Mouse (Mus musculus) hindbrain, postnatal 0 days (tissue): ENCODE results near the gene Celf2. TPM values are rescaled to one million over a fixed set of nuclear protein-coding genes. Genes with fewer than 3 reads are reported as not detected.

Source experiments
- ATAC-seq: fragments of 200-750 bp; cut with Nextera tagmentation; 2 replicates; pipeline ENCODE4 v1.8.0; 2017; ENCODE audit warnings: mild to moderate bottlenecking, moderate TSS enrichment, moderate library complexity
- DNase-seq: peaks from one replicate; pipeline ENCODE4 v3.0.0-alpha.2; 2015; ENCODE audit warnings: low spot score
- H3K27ac ChIP-seq: fragments of 300-500 bp; sonication (generic); 2 replicates; pipeline ENCODE4 v1.5.1; 2014; ENCODE audit warnings: mild to moderate bottlenecking
- H3K27me3 ChIP-seq: fragments of 300-500 bp; sonication (generic); 2 replicates; pipeline ENCODE4 v1.6.1; 2014; ENCODE audit warnings: low read length, mixed read lengths; ENCODE audit not compliant: insufficient read depth
- H3K36me3 ChIP-seq: fragments of 300-500 bp; sonication (generic); 2 replicates; pipeline ENCODE4 v1.6.1; 2014; ENCODE audit warnings: low read length, mixed read lengths; ENCODE audit not compliant: insufficient read depth
- H3K4me1 ChIP-seq: fragments of 300-500 bp; sonication (generic); 2 replicates; pipeline ENCODE4 v1.6.1; 2014; ENCODE audit warnings: antibody characterized with exemption, low read length, mixed read lengths; ENCODE audit not compliant: insufficient read depth
- H3K4me2 ChIP-seq: fragments of 300-500 bp; sonication (generic); 2 replicates; pipeline ENCODE4 v1.6.1; 2014; ENCODE audit warnings: low read depth, mild to moderate bottlenecking, low read length, moderate library complexity, mixed read lengths
- H3K4me3 ChIP-seq: fragments of 300-500 bp; sonication (generic); 2 replicates; pipeline ENCODE4 v1.5.1; 2014; ENCODE audit warnings: low read length
- H3K9ac ChIP-seq: fragments of 300-500 bp; sonication (generic); replicated peaks from 2 replicates; pipeline ENCODE4 v1.6.1; 2014; ENCODE audit warnings: mild to moderate bottlenecking, low read length, moderate library complexity, mixed read lengths
- H3K9me3 ChIP-seq: fragments of 300-500 bp; sonication (generic); 2 replicates; pipeline ENCODE4 v1.6.1; 2016; ENCODE audit warnings: low read length, mixed read lengths
- CTCF ChIP-seq: IDR thresholded peaks from 2 replicates; pipeline ENCODE4 v1.5.1; 2016; ENCODE audit warnings: antibody characterized with exemption, control low read depth, low read depth
- WGBS: fragments of 180-500 bp; shearing (Covaris S2); extraction: QIAGEN DNeasy Blood & Tissue Kit; methylation state at CpG from one replicate; pipeline ENCODE4 v1.1.7; 2014; 5-methylcytosine and 5-hydroxymethylcytosine counted together
- polyA plus RNA-seq: library from polyadenylated mRNA; unstranded; fragments of >200 nt; fragmentation: Nextera tagmentation; extraction: Ambion mirVana; gene quantifications from 2 replicates; pipeline ENCODE4 v1.2.1, GENCODE M21; 2015
- total RNA-seq: library from RNA; depleted of rRNA; stranded (reverse); fragments of >200 nt; gene quantifications from 2 replicates; pipeline ENCODE4 v1.2.3, GENCODE M21; 2014

The Celf2 gene
- total and polyA plus RNA-seq, 2 experiments from 2014 or later, result 110 to 160 TPM

GRCm38 (mm10) chr2:7319760-7320159 is 189.6 kb downstream of the Celf2 start:
- no peaks in the 10 kb centered on the region for H3K9me3 ChIP-seq
- ATAC-seq (no peak), DNase-seq (no peak)
- H3K27ac ChIP-seq, result no peak overlapping the region
- H3K4me2 ChIP-seq, result no peak overlapping the region
- H3K4me1 ChIP-seq, result no peaks in the 10 kb centered on the region
- H3K4me3 ChIP-seq, result no peak overlapping the region
- no peaks in the 10 kb centered on the region for H3K36me3 ChIP-seq
- no peak overlapping the region for H3K9ac ChIP-seq
- WGBS, result 41% methylated on average over 3 of the region's 3 CpGs
- no peaks in the 10 kb centered on the region for H3K27me3 ChIP-seq
- no peak for TF ChIP-seq CTCF

DNA sequence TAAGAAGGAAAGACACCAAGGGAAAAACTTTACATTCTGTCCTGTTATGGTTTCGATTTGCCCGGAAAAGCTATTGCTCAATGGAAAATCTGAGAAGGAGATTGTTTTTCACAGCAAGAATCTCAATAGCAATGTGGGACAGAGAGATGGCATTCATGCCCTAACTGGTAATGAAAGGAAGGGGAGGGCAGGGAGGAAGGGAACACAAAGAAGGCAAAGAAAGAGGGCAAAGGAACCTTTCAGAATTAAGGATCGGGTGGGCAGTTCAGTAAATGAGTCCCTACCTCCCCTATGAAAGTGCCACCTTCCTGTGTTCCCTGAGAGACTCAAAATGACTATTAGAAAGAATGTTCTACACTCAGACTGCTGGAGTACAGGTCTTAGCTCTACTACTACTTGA is 197.6 kb downstream of the Celf2 start:
- Histone ChIP-seq H3K9ac (no peak overlapping the region), H3K4me3 (no peak overlapping the region), H3K4me1 (peaks cover 10% of the 10 kb centered on the region; the same call in 1 of the 2 replicates), H3K36me3 (no peaks in the 10 kb centered on the region), H3K27me3 (no peaks in the 10 kb centered on the region), H3K27ac (no peak overlapping the region), H3K9me3 (no peaks in the 10 kb centered on the region), H3K4me2 (no peak overlapping the region)
- ATAC-seq (no peak), DNase-seq (no peak)
- 43% methylated on average over 3 of the region's 3 CpGs for WGBS
- TF ChIP-seq CTCF, result no peak

DNA sequence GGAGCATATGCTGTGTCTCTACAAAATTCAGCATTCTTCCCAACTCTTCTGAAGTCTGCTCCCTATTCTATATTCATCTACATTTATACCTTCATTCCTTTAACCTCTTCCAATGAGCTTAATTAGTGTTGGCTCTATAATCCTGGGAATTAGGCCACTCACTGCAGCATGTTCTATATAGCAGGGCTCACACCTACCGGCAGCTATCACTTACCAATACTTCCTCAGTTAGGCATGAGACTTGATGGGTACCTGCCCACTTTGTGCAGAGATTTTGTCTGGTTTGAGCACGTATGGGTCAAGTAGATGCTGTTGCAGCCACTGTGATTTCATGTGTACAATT is 198.6 kb downstream of the Celf2 start:
- peaks cover 10% of the 10 kb centered on the region; the same call in 1 of the 2 replicates for H3K4me1 ChIP-seq
- no peak overlapping the region for H3K27ac ChIP-seq
- no peak overlapping the region for H3K9ac ChIP-seq
- H3K27me3 ChIP-seq, result no peaks in the 10 kb centered on the region
- no peak overlapping the region for H3K4me3 ChIP-seq
- no peak overlapping the region for H3K4me2 ChIP-seq
- no peak for TF ChIP-seq CTCF
- no peak for DNase-seq
- no peaks in the 10 kb centered on the region for H3K36me3 ChIP-seq
- H3K9me3 ChIP-seq, result no peaks in the 10 kb centered on the region
- ATAC-seq, result no peak
- 68% methylated on average over 2 of the region's 2 CpGs for WGBS

DNA sequence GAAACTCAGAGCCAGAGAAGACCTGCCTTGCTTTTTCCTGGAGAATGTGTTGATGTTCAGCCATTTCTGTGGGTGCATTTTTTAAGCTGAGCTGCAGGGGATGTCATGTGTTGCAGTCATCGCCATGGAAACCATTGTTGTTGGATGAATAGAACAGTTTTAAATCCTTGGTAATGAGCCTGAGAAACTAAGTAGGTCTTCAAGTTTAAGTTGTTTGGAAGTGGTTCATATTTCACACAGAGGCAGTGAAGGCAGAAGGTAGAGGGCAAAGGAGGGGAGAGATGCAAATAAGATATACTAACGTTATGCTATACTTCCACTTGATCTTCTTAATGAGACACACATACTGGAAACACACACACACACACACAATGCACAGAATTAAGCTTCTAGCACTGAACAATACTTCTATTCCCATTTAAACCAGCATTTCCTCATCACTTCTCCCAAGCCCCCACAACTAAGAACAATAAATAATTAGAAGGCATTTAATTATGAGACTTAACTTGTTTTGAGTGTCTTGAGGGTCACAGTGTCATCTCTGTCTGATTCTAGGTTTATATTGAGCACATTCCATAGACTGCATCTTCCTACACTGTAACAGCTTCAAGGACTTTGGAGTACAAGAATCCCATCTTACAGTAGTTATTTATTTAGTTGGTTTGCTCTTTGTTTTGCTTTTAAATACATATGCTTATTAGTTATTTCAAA is 199.1 kb downstream of the Celf2 start:
- Histone ChIP-seq H3K4me2 (no peak overlapping the region), H3K27ac (no peak overlapping the region), H3K9ac (no peak overlapping the region), H3K36me3 (no peaks in the 10 kb centered on the region), H3K4me3 (no peak overlapping the region), H3K9me3 (no peaks in the 10 kb centered on the region), H3K4me1 (peaks cover 10% of the 10 kb centered on the region; the same call in 1 of the 2 replicates), H3K27me3 (no peaks in the 10 kb centered on the region)
- DNase-seq, result peak; percentile 86
- WGBS, result 17% methylated on average over 2 of the region's 2 CpGs
- peak; percentile 70 for ATAC-seq
- TF ChIP-seq CTCF, result peak; percentile 49

- Histone ChIP-seq H3K27ac (no peak overlapping the region), H3K27me3 (no peaks in the 10 kb centered on the region), H3K4me2 (no peak overlapping the region), H3K4me3 (no peak overlapping the region), H3K9me3 (no peaks in the 10 kb centered on the region), H3K4me1 (peaks cover 10% of the 10 kb centered on the region; the same call in 1 of the 2 replicates), H3K36me3 (no peaks in the 10 kb centered on the region), H3K9ac (no peak overlapping the region)
- DNase-seq (no peak), ATAC-seq (no peak)
- no peak for TF ChIP-seq CTCF
- 38% methylated on average over 1 of the region's 1 CpGs for WGBS
Observed at GRCm38 (mm10) chr2:7309324-7309723, 200.0 kb downstream of the Celf2 start.

DNA sequence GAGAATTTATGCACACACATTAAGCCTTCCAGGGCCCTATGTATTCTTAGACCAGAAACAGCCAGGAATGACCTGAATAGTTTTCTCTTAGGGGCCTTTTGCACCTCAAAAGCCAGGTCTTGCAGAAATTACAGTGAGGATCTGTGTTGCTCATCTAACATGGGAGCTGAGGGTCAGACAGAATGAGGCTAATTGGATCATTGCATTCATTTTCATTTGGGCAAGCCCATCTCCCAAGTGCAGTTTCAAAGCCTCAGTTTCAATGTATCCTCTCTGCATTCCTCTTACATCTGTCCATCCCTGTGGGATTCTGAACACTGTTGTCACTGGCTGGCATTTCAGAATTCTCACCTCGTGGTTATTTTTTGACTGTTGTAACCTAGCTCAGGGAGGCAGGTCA is 200.6 kb downstream of the Celf2 start:
- DNase-seq (no peak), ATAC-seq (no peak)
- no peaks in the 10 kb centered on the region for H3K9me3 ChIP-seq
- peaks cover 10% of the 10 kb centered on the region; the same call in 1 of the 2 replicates for H3K4me1 ChIP-seq
- TF ChIP-seq CTCF, result no peak
- H3K36me3 ChIP-seq, result no peaks in the 10 kb centered on the region
- H3K4me3 ChIP-seq, result no peak overlapping the region
- H3K4me2 ChIP-seq, result no peak overlapping the region
- no peak overlapping the region for H3K27ac ChIP-seq
- H3K27me3 ChIP-seq, result no peaks in the 10 kb centered on the region
- WGBS, result 23% methylated on average over 1 of the region's 1 CpGs
- no peak overlapping the region for H3K9ac ChIP-seq

- Histone ChIP-seq H3K27ac (no peak overlapping the region), H3K27me3 (no peaks in the 10 kb centered on the region), H3K4me1 (no peaks in the 10 kb centered on the region), H3K36me3 (no peaks in the 10 kb centered on the region), H3K9me3 (no peaks in the 10 kb centered on the region), H3K9ac (no peak overlapping the region), H3K4me2 (no peak overlapping the region), H3K4me3 (no peak overlapping the region)
- WGBS, result 74% methylated on average over 3 of the region's 3 CpGs
- TF ChIP-seq CTCF, result no peak
- no peak for DNase-seq
- no peak for ATAC-seq
Observed at GRCm38 (mm10) chr2:7287434-7287833, 221.9 kb downstream of the Celf2 start.
